Mouse (Mus musculus): ENCODE measurements around the gene Ap2s1. TPM values are rescaled to one million over a fixed set of nuclear protein-coding genes. Genes with fewer than 3 reads are reported as not detected.
A peak's percentile ranks its signal among the peaks of the same experiment; 100 is the strongest.
"Not testable (repeated sequence)": the region's sequence is repeated elsewhere in the genome, so short reads cannot be mapped to it uniquely, and the experiment has no call there.

Ap2s1 gene
- polyA plus RNA-seq (2016; fragmentation: Nextera tagmentation; extraction: Ambion mirVana) = 261 and 274 TPM in 2 replicates

DNA sequence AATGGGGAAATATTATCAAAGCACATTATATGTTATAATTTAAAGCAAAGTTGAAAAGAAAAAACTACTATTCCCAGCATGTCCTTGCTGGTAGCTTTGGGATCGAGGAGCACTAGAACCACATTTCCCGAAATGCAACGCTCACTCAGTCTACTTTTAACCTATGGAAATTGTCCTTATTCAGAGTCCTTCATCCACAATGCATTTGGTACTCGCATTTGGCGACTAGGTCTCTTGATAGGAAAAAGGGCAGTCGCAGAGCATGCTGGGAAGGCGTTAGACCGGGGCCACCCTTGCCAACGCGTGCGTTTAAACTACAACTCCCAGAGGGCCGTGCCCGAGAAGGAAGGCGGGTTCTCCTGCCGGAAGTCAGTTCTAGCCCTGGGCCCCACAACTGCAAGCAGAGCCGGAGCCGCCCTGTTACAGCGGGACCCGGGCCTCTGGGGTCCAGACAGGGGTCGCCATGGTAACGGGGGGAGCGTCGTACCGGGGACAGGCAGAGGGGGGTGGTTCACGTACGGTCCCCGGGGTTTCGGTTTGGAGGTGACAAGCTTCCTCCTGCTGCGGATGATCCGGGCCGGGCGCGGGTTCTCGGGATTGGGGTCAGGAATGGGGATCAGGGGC, at the start of gene Ap2s1:
Ap2s1 (plus strand) TSS at position 338 of the 624 bp plus-strand sequence.
- no peaks in the 10 kb centered on the region for H3K9me3 ChIP-seq
- H3K27ac ChIP-seq = peak within 1 kb of the TSS; percentile 54; the same call in 1 of the 2 replicates
- under 1% methylated on average over 34 of the region's 34 CpGs for WGBS
- H3K4me3 ChIP-seq = peak within 1 kb of the TSS; percentile 86
- H3K36me3 ChIP-seq = peaks cover 5% of the 10 kb centered on the region
- peak within 1 kb of the TSS; percentile 91 for H3K9ac ChIP-seq
- no peaks in the 10 kb centered on the region for H3K27me3 ChIP-seq
- H3K4me2 ChIP-seq (replicated peaks) = peak within 1 kb of the TSS; percentile 84
- H3K4me1 ChIP-seq = peaks cover 14% of the 10 kb centered on the region
- ATAC-seq (ENCODE audit: insufficient number of reproducible peaks, insufficient read depth, low FRiP score, low TSS enrichment) = peak; percentile 95

- no peak for ATAC-seq (ENCODE audit: insufficient number of reproducible peaks, insufficient read depth, low FRiP score, low TSS enrichment)
- Histone ChIP-seq H3K4me3 (no peak overlapping the region), H3K4me1 (no peaks in the 10 kb centered on the region), H3K9me3 (peaks cover 6% of the 10 kb centered on the region; the same call in 1 of the 2 replicates), H3K36me3 (no peaks in the 10 kb centered on the region), H3K4me2 (replicated peaks) (no peak overlapping the region), H3K9ac (no peak overlapping the region), H3K27ac (no peak overlapping the region), H3K27me3 (no peaks in the 10 kb centered on the region)
- WGBS = 71% methylated on average over 5 of the region's 5 CpGs
Measured at GRCm38 (mm10) chr7:16689196-16689595, 49.0 kb upstream of the Ap2s1 start.

GRCm38 (mm10) chr7:16695025-16695424, 43.2 kb upstream of the Ap2s1 start:
- Histone ChIP-seq H3K27ac (no peak overlapping the region), H3K4me3 (no peak overlapping the region), H3K4me1 (no peaks in the 10 kb centered on the region), H3K9ac (no peak overlapping the region), H3K9me3 (no peaks in the 10 kb centered on the region), H3K36me3 (no peaks in the 10 kb centered on the region), H3K4me2 (replicated peaks) (no peak overlapping the region), H3K27me3 (no peaks in the 10 kb centered on the region)
- WGBS = 35% methylated on average over 3 of the region's 3 CpGs
- no peak for ATAC-seq (ENCODE audit: insufficient number of reproducible peaks, insufficient read depth, low FRiP score, low TSS enrichment)

DNA sequence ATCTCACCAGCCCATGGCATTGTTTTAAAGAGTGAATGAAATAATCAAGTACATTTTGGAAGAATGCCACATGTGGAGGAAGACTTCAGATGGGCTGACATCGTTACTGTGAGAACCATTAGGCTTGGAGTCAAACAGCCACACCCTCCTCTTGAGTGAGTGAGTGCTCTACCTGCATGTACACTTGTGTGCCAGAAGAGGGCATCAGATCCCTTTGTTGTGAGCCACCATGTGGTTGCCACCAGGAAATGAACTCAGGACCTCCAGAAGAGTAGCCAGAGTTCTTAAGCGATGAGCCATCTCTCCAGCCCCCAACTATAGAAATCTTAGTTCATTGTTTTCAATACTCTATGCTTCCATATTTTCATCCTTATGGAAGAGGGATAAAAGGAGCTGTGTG, 39.2 kb upstream of the Ap2s1 start:
- 42% methylated on average over 2 of the region's 2 CpGs for WGBS
- no peak overlapping the region for H3K27ac ChIP-seq
- H3K36me3 ChIP-seq = no peaks in the 10 kb centered on the region
- no peak overlapping the region for H3K9ac ChIP-seq
- no peaks in the 10 kb centered on the region for H3K4me1 ChIP-seq
- H3K9me3 ChIP-seq = no peaks in the 10 kb centered on the region
- H3K4me2 ChIP-seq (replicated peaks) = no peak overlapping the region
- ATAC-seq (ENCODE audit: insufficient number of reproducible peaks, insufficient read depth, low FRiP score, low TSS enrichment) = no peak
- H3K27me3 ChIP-seq = no peaks in the 10 kb centered on the region
- no peak overlapping the region for H3K4me3 ChIP-seq

DNA sequence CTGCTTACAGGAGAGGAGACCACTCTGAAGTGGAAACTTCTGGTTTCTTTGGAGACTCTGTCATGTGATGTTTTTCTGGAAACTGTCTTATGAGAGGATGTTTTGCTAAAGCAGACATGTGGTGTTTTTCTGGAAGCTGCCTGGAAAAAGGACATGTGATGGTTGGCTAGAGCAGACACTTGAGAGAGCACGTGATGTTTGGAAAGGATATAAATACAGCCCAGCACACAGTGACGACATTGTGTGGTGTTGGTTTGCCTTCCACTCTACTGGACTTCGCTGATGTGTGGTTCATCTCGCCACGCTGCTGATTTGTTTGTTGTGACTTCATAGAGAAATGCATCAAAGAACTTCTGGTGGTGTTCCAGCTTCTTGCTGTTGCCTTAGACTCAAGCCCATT, 37.6 kb upstream of the Ap2s1 start:
- Histone ChIP-seq H3K4me1 (no peaks in the 10 kb centered on the region), H3K9ac (no peak overlapping the region), H3K9me3 (no peaks in the 10 kb centered on the region), H3K4me2 (replicated peaks) (no peak overlapping the region), H3K27me3 (no peaks in the 10 kb centered on the region), H3K27ac (no peak overlapping the region), H3K4me3 (no peak overlapping the region), H3K36me3 (no peaks in the 10 kb centered on the region)
- WGBS = 80% methylated on average over 5 of the region's 5 CpGs
- no peak for ATAC-seq (ENCODE audit: insufficient number of reproducible peaks, insufficient read depth, low FRiP score, low TSS enrichment)

DNA sequence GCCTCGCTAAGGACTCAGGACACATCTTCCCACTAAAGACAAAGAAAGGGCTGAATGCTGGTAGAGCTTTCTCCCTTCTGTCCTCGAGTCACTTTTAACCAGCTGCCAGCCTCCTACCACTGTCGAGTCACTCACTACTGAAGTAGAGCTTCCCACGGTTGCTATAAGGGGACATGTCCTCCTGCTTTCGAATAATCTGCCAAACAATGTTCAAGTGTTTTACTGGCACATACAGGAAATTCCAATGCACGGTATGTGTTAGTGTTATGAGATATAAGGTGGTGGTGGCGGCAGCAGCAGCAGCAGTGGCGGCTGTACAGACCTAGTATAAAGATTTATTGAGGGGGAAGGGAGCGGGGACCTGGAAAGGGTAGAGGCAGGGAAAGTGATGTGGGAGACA, 31.8 kb upstream of the Ap2s1 start:
- Histone ChIP-seq H3K36me3 (no peaks in the 10 kb centered on the region), H3K9ac (no peak overlapping the region), H3K27me3 (no peaks in the 10 kb centered on the region), H3K4me1 (no peaks in the 10 kb centered on the region), H3K27ac (0 out of 2 replicates have a peak overlapping the region, but pooled peaks have one; percentile 41), H3K4me3 (no peak overlapping the region), H3K9me3 (no peaks in the 10 kb centered on the region), H3K4me2 (replicated peaks) (no peak overlapping the region)
- WGBS = 42% methylated on average over 9 of the region's 9 CpGs
- no peak for ATAC-seq (ENCODE audit: insufficient number of reproducible peaks, insufficient read depth, low FRiP score, low TSS enrichment)

DNA sequence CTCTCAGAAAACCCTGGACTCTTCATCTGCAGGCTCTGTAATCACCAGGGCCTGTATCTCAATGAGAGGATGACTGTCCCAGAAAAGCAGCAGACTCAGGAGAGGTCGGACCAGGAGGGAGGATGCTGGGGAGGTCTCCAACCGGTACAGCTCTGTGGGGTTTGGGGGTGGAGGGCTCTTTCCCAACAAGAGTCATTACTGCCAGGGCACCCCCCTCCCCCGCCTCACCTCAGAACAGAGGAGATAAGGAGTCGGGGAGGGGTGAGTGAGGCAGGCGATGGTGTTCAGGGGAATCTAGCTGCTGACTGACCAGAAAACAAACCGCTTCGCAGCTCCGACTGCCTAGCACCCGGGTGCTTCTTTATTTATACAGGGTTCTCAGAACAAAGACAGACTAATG, 30.0 kb upstream of the Ap2s1 start:
- H3K4me2 ChIP-seq (replicated peaks) = no peak overlapping the region
- no peak for ATAC-seq (ENCODE audit: insufficient number of reproducible peaks, insufficient read depth, low FRiP score, low TSS enrichment)
- H3K4me1 ChIP-seq = no peaks in the 10 kb centered on the region
- H3K9me3 ChIP-seq = no peaks in the 10 kb centered on the region
- H3K27me3 ChIP-seq = no peaks in the 10 kb centered on the region
- H3K4me3 ChIP-seq = no peak overlapping the region
- H3K36me3 ChIP-seq = no peaks in the 10 kb centered on the region
- H3K9ac ChIP-seq = no peak overlapping the region
- no peak overlapping the region for H3K27ac ChIP-seq
- 30% methylated on average over 9 of the region's 9 CpGs for WGBS

GRCm38 (mm10) chr7:16710604-16711003, 27.6 kb upstream of the Ap2s1 start:
- 77% methylated on average over 5 of the region's 5 CpGs for WGBS
- Histone ChIP-seq H3K27ac (no peak overlapping the region), H3K36me3 (no peaks in the 10 kb centered on the region), H3K4me1 (no peaks in the 10 kb centered on the region), H3K9me3 (no peaks in the 10 kb centered on the region), H3K4me3 (no peak overlapping the region), H3K9ac (no peak overlapping the region), H3K27me3 (no peaks in the 10 kb centered on the region), H3K4me2 (replicated peaks) (no peak overlapping the region)
- ATAC-seq (ENCODE audit: insufficient number of reproducible peaks, insufficient read depth, low FRiP score, low TSS enrichment) = no peak

- Histone ChIP-seq H3K4me2 (replicated peaks) (no peak overlapping the region), H3K9ac (no peak overlapping the region), H3K27me3 (no peaks in the 10 kb centered on the region), H3K4me1 (peaks cover 6% of the 10 kb centered on the region; the same call in 1 of the 2 replicates), H3K9me3 (no peaks in the 10 kb centered on the region), H3K36me3 (no peaks in the 10 kb centered on the region), H3K4me3 (no peak overlapping the region), H3K27ac (no peak overlapping the region)
- WGBS = 67% methylated on average over 13 of the region's 13 CpGs
- ATAC-seq (ENCODE audit: insufficient number of reproducible peaks, insufficient read depth, low FRiP score, low TSS enrichment) = no peak
Measured at GRCm38 (mm10) chr7:16712633-16713415, 25.4 kb upstream of the Ap2s1 start.

- H3K9ac ChIP-seq; H3K4me1 ChIP-seq; H3K27ac ChIP-seq; ATAC-seq (ENCODE audit: insufficient number of reproducible peaks, insufficient read depth, low FRiP score, low TSS enrichment); H3K9me3 ChIP-seq; H3K4me3 ChIP-seq; H3K4me2 ChIP-seq (replicated peaks); H3K27me3 ChIP-seq; H3K36me3 ChIP-seq: not testable (repeated sequence)
- 46% methylated on average over 8 of the region's 8 CpGs for WGBS
Measured at GRCm38 (mm10) chr7:16716456-16717152, 21.6 kb upstream of the Ap2s1 start.

- H3K4me3 ChIP-seq = no peak within 1 kb of the TSS
- H3K9ac ChIP-seq = no peak within 1 kb of the TSS
- H3K27me3 ChIP-seq = no peaks in the 10 kb centered on the region
- no peak within 1 kb of the TSS for H3K27ac ChIP-seq
- H3K4me1 ChIP-seq = peaks cover 2% of the 10 kb centered on the region; the same call in 1 of the 2 replicates
- ATAC-seq (ENCODE audit: insufficient number of reproducible peaks, insufficient read depth, low FRiP score, low TSS enrichment) = no peak
- WGBS = 75% methylated on average over 2 of the region's 2 CpGs
- H3K36me3 ChIP-seq = no peaks in the 10 kb centered on the region
- no peaks in the 10 kb centered on the region for H3K9me3 ChIP-seq
- H3K4me2 ChIP-seq (replicated peaks) = no peak within 1 kb of the TSS
Measured at GRCm38 (mm10) chr7:16721629-16722028, 16.6 kb upstream of the Ap2s1 start, which contains the start of gene Ceacam9. Gene Ceacam9 (plus strand): TSS chr7:16721929.

Measured in embryonic facial prominence, embryonic 12.5 days (tissue).